Mouse (Mus musculus) CD4-positive helper T cell, adult 2 months (primary cell): Measurements from ENCODE around the gene Tulp1.
"Not testable (repeated sequence)": the region's sequence is repeated elsewhere in the genome, so short reads cannot be mapped to it uniquely, and the experiment has no call there.

Experiments used
- DNase-seq: peaks from one replicate; pipeline ENCODE4 v3.0.0-alpha.2; 2012; ENCODE audit warnings: low read depth, missing footprints, low spot score

The Tulp1 gene

DNA sequence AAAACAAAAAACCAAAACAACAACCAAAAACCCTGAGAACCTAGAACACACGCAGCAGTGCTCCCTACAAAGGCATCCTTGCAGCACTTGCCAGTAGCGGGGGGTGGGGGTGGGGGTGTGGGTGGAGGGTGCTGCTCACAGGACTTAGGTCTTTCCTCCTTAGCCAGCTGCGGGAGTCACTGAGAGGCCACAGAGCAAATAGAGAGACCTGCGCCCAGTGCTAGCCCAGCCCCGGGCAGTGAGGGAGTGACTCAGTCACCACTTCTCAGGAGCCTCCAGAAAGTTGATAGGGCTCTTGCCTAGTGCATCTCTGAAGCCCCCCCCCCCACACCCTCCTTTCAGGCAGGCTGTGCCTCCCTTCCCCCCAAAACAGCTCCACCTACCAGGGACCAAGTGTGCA lies 4.0 kb upstream of the Tulp1 start:
- no peak for DNase-seq

DNA sequence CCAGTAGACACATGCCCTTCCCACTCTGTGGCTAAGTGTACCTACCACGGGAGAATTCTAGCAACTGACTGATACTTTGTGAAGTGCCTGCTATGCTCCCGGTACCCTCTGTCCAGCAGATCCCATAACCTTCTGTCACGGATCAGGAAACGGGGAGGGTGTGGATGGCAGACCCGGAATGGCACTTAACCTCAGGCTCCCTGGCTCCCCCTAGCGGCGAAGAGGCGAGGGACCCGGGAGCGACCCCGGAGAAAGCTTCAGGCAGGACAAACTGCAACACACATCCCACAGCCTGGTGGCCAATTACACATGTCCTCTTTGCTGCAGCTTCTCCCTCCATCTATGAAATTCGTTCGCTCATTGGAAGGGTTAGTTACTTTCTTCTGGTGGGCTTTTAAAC lies 3.4 kb upstream of the Tulp1 start:
- peak; percentile 67 for DNase-seq

DNA sequence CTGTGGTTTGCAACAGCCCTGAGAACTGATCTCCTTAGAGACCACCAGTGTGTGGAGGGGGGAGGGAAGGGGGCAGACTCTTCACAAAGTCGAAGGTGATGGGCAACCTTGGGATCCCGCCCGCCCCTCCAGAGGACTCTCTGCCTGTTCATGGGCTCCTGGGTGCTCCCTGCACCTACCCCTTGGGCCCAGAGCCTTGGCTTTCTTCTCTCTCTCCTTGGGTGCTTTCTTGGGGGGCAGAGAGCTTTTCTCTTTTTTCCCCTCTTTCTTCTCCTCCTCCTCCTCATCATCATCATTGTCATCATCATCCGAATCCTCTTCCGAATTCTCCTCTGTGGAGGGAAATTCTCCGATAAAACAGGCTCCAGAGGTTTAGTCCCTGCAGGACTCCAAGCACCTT lies 1.5 kb downstream of the Tulp1 start:
- DNase-seq: no peak

DNA sequence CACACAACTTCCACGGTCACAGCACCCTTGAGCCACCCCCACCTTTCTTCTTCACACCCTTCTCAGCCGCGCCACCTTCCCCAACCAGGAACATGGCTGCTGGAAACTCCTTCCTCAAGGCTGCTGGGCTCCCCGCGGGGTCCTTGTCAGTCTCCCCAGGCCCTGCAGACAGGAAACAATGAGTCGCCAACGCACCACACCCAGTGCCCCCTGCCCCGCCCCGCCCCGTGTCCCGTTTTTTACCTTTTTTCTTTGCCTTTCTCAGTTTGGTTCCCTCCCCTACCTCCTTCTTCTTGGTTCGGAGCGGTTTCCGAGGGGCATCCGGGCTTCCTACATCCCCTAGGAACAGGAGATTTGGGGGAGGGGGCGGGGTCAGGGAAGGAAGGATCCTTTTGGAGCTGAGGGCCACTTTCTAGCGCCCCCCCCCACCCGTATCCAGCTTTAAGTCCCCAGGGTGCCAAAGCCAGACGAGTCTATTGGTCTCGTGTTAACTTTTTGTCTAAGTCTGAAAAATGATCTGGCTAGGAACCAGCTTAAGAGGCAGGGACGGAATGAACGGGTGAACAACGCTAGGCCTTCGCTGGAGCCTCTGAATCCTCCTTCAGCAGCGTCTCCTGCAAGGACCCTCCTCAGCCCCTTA lies 2.2 kb downstream of the Tulp1 start:
- peak; percentile 28 for DNase-seq

DNA sequence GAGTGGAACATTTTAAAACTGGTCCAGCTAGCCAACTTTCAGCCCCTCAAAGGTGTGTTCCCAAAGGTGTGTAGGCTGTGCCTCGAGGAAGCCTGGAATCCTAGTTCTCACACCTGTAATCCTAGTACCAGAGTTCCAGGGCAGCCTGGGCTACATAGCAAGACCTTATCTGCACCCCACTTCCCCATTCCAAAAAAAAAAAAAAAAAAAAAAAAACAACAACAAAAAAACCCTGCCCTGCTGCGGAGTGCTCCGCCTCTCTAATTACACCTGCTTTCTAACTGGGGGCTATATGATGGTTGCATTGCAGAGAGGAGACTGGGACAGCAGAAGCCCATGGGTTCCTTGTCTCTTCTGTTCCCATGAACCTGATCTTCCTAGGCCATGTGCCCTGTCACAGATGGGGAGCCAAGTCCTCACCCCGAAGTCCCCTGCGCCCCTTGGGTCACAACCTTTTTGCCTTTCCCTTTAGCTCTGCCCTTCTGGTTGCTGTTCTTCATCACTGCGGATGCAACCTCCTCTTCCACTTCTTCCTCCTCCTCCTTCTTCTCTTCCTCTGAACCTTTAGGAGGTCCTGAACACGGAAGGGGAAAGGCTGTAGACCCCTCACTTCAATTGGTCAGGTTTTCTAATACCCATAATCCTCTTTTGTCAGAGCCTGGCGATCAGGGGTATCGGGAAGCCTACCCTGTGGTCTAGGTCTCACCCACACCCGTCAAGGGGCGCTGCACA lies 2.9 kb downstream of the Tulp1 start:
- DNase-seq: no peak

DNA sequence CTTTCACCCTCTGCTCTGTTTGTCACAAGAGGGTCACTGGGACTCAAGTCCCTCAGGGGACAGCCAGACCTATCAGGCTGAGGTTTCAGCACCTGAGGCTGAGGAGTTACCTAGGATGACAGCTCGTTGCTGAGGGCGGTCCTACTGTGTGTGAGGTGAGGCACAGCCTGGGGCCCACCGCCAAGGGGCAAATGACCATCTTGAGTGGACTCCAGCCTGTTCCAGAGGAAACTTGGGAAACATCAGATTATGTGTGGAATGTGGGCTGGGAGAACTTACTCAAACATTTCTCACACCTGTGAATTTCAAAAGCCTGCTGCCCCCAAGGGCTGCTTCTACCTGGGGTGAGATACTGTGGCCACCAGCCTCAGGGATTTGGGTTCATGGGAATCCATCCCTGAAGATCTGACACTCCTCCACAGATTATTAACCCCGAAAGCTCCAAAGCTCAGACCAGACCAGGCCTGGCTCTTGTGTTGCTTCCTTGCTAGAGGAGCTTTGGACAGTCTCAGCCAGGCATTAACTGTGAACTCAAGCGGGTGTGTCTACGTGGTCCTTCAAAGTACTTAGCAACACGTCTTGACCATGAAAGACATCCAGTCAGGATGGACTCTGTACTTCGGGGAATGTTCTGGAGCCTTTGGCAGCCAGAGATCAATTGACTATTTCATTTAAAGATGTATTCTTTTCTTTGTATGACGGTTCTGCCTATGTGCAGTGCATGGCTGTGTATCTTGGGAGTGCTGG lies 4.3 kb downstream of the Tulp1 start:
- no peak for DNase-seq

DNA sequence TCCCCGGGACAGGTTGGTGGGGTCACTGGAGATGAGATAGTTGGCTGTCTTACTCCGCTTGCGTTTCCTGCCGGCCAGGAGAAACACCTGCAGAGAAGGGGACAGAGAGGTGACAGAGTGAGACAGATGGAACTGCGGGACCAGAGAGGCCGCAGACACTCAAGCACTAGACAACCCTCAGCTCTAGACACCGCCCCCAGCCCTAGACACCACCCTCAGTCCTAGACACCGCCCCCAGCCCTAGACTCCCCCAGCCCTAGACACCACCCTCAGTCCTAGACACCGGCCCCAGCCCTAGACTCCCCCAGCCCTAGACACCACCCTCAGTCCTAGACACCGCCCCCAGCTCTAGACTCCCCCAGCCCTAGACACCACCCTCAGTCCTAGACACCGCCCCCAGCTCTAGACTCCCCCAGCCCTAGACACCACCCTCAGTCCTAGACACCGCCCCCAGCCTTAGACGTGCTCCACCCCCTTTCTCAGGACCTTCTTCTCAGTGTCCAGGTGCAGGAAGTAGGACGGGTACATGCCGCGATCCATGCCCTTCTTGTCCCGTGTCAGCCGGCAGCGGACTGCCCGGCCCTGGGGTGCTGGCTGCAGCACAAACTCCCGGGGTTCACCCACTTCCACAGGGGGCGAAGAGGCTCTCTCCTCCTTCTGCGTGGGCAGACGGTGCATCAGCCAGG lies 6.3 kb downstream of the Tulp1 start:
- not testable (repeated sequence) for DNase-seq

DNA sequence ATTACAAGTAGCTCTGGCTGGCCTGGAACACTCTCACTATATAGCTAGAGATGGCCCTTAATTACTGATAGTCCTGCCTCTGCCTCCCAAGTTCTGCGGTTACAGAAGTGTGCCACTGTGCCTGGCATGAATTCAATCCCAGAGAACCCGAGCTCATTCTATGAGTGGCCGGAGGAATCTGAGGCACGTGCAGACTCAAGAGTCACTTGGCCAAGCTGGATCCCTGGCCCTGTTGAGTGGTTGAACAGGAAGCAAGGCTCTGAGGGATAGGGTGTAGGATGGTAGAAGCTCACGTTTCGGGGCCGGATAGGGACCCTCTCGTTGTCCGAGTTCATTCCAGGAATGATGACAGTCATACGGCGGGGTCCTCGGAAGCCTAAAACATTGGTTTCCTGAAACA lies 9.2 kb downstream of the Tulp1 start:
- no peak for DNase-seq

DNA sequence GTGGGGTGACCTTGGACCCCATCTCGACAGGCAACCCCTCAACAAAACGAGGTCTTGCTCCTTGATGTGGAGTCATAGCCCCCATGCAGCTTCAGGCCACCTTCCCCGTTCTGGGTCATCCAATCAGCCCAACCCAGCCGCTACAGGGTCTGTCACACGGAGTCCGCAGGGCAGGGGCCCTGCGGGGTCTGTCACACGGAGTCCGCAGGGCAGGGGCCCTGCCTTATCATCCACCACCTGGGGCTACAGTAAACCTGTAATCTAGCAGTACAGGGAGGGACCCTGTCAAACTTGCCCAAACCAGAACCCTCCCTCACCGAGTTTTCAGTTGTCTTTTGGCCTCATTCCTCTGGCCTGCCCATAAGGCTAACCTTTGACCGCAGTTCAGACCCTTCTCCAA lies 13.0 kb downstream of the Tulp1 start:
- DNase-seq: no peak

DNA sequence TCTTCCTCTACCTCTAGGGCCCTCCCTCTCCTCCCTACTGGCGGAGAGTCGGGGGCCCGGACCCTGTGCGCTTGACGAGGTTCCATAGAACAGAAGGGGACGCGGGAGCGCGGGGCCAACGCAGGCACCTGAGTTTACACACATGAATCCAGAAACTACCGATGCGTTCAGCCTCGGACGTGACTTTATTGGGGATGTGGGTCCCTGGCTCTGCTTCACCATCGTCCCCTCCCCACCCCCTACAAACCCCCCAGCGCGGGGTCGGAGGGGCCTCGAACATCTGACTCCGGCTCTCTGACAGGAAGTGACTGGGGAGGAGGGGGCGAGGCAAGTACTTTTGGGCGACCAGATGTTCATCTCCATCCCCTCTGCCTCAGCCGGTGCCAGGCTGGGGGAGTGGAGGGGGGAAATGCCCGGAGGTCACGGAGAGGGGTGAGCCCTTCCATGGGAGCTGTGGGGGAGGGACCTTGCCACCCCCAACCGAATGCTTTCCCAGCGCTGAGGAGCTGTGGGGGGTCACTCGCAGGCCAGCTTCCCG lies 13.6 kb downstream of the Tulp1 start:
- DNase-seq: no peak

DNA sequence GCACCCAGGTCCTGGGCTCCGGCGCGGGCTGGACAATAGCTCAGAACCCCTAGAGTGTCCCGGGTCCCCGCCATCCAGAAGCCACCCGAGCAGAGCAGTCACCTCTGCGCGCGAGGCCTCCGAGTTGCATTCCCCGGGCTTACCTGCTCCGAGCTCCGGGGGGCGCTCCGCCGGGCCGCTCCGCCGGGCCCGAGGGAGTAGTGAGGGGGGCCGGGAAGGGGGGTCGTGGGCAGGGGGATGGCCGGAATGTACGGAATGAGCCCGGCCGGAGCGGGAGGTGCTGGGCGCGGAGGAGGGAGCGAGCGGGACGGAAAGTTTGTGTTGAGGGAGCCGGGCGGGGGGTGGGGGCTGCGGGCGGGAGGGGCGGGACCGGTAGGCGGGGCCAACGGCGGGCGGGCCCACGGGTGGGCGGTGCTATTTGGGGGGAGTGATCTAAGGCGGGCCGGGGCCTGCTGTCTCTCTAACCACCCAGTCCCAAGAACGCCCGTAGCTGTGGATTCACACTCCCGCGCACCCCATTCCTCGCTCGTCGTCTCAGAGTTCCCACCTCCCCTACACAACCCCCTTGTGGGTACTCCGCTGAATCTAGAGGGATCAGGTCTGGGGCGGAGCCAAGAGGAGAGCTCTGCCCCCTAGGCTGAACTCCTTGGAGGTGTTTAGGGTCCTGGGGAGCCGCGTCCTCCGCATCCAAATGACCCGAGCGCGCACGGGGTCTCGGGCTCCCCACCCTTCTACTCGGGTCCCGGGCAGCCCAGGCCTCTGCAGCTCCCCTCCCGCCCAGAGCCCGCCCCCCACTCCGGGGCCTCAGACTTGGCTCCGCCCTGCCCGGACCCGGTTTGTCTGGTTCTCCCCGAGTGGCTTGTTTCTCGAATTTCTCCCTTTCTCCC lies 14.3 kb downstream of the Tulp1 start, which contains the start of gene Tead3:
Tead3 (minus strand) TSS at position 352 of the 887 bp plus-strand sequence.
- peak; percentile 66 for DNase-seq

DNA sequence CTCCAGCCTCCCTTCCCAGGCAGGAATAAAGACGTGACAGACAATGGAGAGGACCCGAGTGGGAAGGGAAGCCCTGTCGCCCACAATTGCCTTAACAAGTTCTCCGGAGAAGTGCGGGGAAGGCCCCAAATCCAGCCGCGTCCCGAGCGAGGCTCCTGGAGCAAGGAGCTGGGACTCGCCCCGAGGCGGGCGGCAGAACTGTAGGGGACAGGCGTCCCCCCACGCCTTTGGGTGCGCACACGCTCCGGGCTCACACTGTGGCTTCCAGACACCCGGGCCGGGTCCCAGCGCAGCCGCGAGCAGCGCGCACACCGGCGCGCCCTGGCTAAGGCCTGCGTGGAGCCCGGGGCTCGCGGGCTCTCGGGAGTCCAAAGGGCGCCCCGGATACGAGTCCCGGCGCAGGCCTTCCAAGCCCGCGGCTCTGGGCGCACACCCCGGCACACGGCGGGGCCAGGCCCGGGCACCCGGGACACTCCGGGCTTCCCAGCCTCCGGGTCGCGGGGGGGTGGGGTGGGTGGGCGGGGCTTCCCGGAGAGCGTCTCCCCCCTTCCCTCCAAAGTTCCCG lies 15.0 kb downstream of the Tulp1 start:
- DNase-seq: peak; percentile 37

DNA sequence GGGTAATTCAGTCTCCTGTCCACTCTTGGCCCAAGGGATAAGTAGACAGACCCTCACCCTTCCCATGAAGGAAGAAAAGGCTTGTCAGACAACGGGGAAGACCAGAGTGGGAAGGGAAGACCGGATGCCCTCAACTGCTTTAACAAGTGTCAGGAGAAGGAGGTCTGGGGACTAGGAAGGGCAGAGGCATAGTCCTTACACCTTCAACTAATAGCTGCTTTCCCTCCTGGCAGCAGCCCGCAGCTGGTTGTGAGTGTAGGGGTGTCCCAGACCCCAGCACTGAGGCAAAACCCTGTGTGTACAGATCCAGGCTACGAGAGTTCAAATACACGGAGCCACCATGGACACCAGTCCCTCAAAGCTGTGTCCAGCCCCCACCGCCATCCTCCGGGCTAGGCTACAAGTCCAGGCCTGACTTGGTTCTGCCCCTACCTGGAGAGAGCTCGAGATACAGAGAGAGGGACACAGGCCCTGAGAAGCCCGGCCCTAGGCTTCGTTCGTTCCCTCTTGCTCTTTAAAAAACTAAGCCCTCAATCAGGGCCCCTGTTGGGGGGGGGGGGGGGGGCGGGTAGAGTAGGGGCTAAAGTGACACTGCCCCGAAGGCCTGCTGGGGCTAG lies 15.7 kb downstream of the Tulp1 start:
- DNase-seq: no peak

DNA sequence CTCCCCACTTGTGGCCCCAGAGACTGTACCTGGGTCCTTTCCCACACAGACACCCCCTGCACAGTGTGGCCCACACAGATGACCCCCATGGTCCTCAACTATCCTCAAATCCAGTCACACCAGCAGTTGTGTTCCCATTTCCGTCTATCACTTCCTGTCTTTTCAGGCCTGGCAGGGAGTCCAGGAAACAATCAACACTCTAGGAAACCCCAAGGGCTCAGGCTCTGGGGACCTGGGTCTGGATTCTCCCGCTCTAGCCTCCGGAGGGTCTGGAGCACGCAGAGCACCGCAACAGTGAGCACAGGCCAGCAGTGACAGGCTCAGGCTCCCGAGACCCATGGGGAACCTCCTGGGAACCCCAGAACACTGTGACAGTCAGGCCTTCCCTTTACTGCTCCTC lies 16.8 kb downstream of the Tulp1 start:
- no peak for DNase-seq

DNA sequence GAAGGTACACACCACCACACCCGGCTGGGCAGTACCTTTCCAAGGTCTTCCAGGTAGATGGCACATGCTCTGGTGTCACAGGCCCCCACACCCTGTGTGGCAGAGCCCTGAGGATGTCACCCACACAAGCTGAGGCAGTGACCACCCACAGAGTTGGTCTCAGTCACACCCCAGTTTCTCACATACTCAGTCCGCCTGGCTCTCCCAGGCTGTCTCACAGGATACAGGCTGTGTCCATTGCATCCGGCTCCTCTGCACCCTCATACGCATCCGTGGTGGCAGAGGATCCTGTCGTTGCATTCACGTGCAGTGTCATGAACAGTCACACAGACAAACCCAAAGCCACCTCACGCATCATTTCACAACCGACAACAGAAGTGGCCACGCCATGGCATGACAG lies 17.7 kb downstream of the Tulp1 start:
- no peak for DNase-seq

DNA sequence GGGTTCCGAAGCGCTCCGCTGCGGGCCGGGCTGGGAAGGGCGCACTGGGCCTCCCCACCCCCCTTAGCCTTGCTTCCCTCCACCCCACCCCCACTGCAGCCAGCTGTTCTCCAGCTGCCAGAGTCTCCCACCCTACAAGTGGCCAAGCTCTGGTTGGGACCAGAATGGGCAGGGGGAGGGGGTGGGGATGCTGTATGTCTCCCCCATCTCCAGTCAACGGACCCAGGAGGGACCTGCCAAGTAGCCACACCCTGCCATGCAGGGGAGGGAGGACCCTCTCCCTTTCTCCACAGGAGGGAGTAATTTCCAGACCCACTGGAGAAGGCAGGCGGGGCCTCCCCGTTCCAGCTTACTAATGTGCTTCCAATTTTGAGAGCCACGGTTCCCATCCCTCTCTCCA lies 19.1 kb downstream of the Tulp1 start:
- DNase-seq: no peak

DNA sequence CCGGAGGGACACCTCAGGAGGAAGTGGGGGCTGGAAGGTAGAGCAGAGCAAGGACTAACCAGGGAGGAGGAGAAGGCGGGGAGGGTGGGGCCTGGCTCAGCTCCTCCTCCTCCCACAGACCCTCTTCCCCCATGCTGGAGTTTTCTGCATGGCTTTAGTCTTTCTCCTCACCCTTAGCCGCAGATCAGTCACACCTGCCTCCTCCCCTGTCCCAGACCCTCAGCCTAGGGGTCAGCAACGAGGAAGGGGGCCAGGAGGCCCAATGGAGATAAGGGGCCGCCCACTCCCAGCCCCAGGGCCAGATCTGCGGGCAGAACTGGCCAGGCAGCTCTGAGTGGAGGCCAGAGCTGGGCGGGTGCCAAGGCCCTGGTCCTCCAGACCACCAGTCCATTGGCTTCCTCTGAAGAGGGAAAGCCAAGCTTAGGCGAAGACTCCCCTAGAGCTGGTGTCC lies 19.7 kb downstream of the Tulp1 start:
- DNase-seq: no peak

DNA sequence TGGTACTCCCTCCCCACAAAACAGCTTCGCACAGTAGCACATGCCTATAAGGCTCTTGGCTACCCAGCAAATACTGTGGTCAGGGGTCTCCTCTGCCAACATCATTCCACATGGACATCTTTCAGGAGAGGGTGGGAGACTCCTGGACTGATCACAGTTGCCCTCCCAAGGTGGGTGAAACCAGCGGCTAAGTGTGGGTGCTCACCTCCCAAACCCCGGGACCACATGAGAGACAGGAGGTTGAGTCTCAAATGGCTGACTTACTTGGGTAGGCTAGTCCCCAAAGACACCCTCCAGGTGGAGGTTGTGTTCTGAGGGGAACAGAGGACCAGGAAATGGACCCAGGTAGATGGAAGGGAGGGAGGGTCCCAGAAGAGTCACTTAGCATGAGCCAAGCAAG lies 20.4 kb downstream of the Tulp1 start:
- DNase-seq: no peak

DNA sequence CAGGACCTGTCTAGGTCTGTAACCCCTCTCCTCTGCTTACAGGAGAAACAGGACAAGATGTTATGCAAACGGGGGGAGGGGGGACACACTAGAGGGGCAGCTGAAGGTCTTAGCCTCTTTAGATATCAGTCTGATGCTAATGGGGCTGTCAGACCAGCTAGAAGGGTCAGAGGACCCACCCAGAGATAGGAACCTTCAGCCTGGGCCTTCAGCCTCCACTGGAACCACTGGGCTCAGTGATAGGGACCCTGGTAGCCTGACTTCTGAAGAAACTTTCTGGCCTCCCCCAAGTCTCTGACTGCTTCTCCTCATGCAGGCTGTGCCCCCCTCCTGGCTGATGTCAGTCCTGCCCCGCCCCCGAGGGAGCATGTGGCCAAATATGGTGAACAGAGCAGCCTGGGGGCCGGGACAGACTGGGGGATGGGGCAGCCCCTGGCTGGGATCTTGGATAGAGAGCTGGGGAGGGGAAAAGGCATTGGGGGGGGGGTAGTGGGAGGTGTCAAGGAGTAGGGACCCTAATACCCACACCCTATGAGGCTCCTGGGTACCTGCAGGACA lies 20.9 kb downstream of the Tulp1 start:
- DNase-seq: no peak

DNA sequence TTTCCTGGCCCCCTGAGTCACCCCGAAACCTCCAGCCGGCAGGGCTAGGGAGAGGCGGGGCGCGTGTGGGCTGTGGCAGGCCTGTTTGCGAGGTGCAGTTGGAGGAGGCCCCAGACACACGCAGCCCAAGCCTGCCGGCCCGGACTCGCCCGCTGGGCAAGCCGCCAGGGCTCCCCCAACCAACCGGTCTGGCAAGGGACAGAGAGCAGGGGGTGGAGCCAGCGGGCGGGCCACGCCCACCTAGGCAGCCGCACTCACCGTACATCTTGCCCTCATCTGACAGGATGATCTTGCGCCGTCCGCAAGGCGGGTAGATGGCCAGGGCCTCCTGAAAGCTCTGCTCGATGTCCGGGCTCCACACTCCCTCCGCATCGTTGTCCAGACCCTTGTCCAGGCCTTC lies 23.9 kb downstream of the Tulp1 start:
- peak; percentile 58 for DNase-seq
